Mouse (Mus musculus) heart, embryonic 11.5 days (tissue): ENCODE results near the gene Ptges. TPM values are rescaled to one million over a fixed set of nuclear protein-coding genes. Genes with fewer than 3 reads are reported as not detected.

ENCODE experiments used
- ATAC-seq: fragments of 200-750 bp; cut with Nextera tagmentation; replicated peaks from 2 replicates; pipeline ENCODE4 v1.8.0; 2017; ENCODE audit warnings: moderate library complexity; ENCODE audit not compliant: insufficient number of reproducible peaks, low FRiP score, low TSS enrichment
- H3K27ac ChIP-seq: fragments of 300-500 bp; sonication (generic); 2 replicates; pipeline ENCODE4 v1.5.1; 2014; ENCODE audit warnings: mild to moderate bottlenecking, low read depth, low read length
- H3K27me3 ChIP-seq: fragments of 300-500 bp; sonication (generic); 2 replicates; pipeline ENCODE4 v1.6.1; 2014; ENCODE audit warnings: mild to moderate bottlenecking, low read length, mixed read lengths; ENCODE audit not compliant: control insufficient read depth, insufficient read depth
- H3K36me3 ChIP-seq: fragments of 300-500 bp; sonication (generic); 2 replicates; pipeline ENCODE4 v1.6.1; 2014; ENCODE audit warnings: mild to moderate bottlenecking, low read length, moderate library complexity, mixed read lengths; ENCODE audit not compliant: control insufficient read depth, insufficient read depth
- H3K4me1 ChIP-seq: fragments of 300-500 bp; sonication (generic); 2 replicates; pipeline ENCODE4 v1.6.1; 2014; ENCODE audit warnings: low read length; ENCODE audit not compliant: control insufficient read depth, insufficient read depth
- H3K4me2 ChIP-seq: fragments of 300-500 bp; sonication (generic); 2 replicates; pipeline ENCODE4 v1.6.1; 2014; ENCODE audit warnings: mild to moderate bottlenecking, moderate library complexity
- H3K4me3 ChIP-seq: fragments of 300-500 bp; sonication (generic); 2 replicates; pipeline ENCODE4 v1.5.1; 2014; ENCODE audit warnings: low read depth, low read length
- H3K9ac ChIP-seq: fragments of 300-500 bp; sonication (generic); 2 replicates; pipeline ENCODE4 v1.6.1; 2014; ENCODE audit warnings: mild to moderate bottlenecking, low read depth, low read length, moderate library complexity
- H3K9me3 ChIP-seq: fragments of 300-500 bp; sonication (generic); replicated peaks from 2 replicates; pipeline ENCODE4 v1.6.1; 2016; ENCODE audit warnings: low read length; ENCODE audit not compliant: control insufficient read depth
- WGBS: fragments of 180-500 bp; shearing (Covaris S2); extraction: QIAGEN DNeasy Blood & Tissue Kit; methylation state at CpG from one replicate; pipeline ENCODE4 v1.1.7; 2014; ENCODE audit not compliant: insufficient replicate concordance; 5-methylcytosine and 5-hydroxymethylcytosine counted together
- polyA plus RNA-seq: library from polyadenylated mRNA; unstranded; fragments of >200 nt; fragmentation: Nextera tagmentation; extraction: Ambion mirVana; gene quantifications from 2 replicates; pipeline ENCODE4 v1.2.1, GENCODE M21; 2014

Ptges gene
- polyA plus RNA-seq, 1 experiment from 2014 or later = 3.1 TPM

- Histone ChIP-seq H3K4me2 (peak overlapping the region; percentile 19), H3K4me1 (peaks cover 50% of the 10 kb centered on the region), H3K9ac (peak overlapping the region; percentile 49; the same call in 1 of the 2 replicates), H3K36me3 (no peaks in the 10 kb centered on the region), H3K9me3 (no peaks in the 10 kb centered on the region), H3K27ac (peak overlapping the region; percentile 71), H3K27me3 (no peaks in the 10 kb centered on the region), H3K4me3 (no peak overlapping the region)
- WGBS = 27% methylated on average over 9 of the region's 9 CpGs
- ATAC-seq = no peak
Observed at GRCm38 (mm10) chr2:30863574-30863973, 66.1 kb downstream of the Ptges start.

- ATAC-seq = no peak
- Histone ChIP-seq H3K9me3 (no peaks in the 10 kb centered on the region), H3K4me1 (peaks cover 62% of the 10 kb centered on the region), H3K4me2 (no peak overlapping the region), H3K27ac (no peak overlapping the region), H3K9ac (no peak overlapping the region), H3K27me3 (no peaks in the 10 kb centered on the region), H3K36me3 (no peaks in the 10 kb centered on the region), H3K4me3 (no peak overlapping the region)
- 62% methylated on average over 4 of the region's 4 CpGs for WGBS
Observed at GRCm38 (mm10) chr2:30862081-30862480, 67.6 kb downstream of the Ptges start.

GRCm38 (mm10) chr2:30859782-30860181, 69.9 kb downstream of the Ptges start:
- Histone ChIP-seq H3K27ac (peak overlapping the region; percentile 41; the same call in 1 of the 2 replicates), H3K4me2 (no peak overlapping the region), H3K4me1 (peaks cover 58% of the 10 kb centered on the region)

GRCm38 (mm10) chr2:30857076-30857475, 72.6 kb downstream of the Ptges start:
- Histone ChIP-seq H3K4me3 (no peak overlapping the region), H3K36me3 (no peaks in the 10 kb centered on the region; the same call in 1 of the 2 replicates), H3K27ac (no peak overlapping the region), H3K4me2 (no peak overlapping the region), H3K9ac (no peak overlapping the region), H3K27me3 (no peaks in the 10 kb centered on the region), H3K9me3 (no peaks in the 10 kb centered on the region), H3K4me1 (peaks cover 57% of the 10 kb centered on the region)
- ATAC-seq = no peak
- 77% methylated on average over 6 of the region's 6 CpGs for WGBS

More at GRCm38 (mm10) chr2:30859782-30860181, 69.9 kb downstream of the Ptges start:
- Histone ChIP-seq H3K27me3 (no peaks in the 10 kb centered on the region), H3K9me3 (no peaks in the 10 kb centered on the region), H3K36me3 (no peaks in the 10 kb centered on the region; the same call in 1 of the 2 replicates), H3K4me3 (no peak overlapping the region), H3K9ac (0 out of 2 replicates have a peak overlapping the region, but pooled peaks have one; percentile 16)
- 59% methylated on average over 5 of the region's 5 CpGs for WGBS
- no peak for ATAC-seq

- H3K27ac ChIP-seq = peak overlapping the region; percentile 12; the same call in 1 of the 2 replicates
- H3K36me3 ChIP-seq = no peaks in the 10 kb centered on the region; the same call in 1 of the 2 replicates
- no peak for ATAC-seq
- 27% methylated on average over 20 of the region's 20 CpGs for WGBS
- H3K9me3 ChIP-seq = no peaks in the 10 kb centered on the region
- H3K9ac ChIP-seq = peak overlapping the region; percentile 39; the same call in 1 of the 2 replicates
- no peaks in the 10 kb centered on the region for H3K27me3 ChIP-seq
- H3K4me3 ChIP-seq = no peak overlapping the region
- H3K4me2 ChIP-seq = peak overlapping the region; percentile 6; the same call in 1 of the 2 replicates
- peaks cover 58% of the 10 kb centered on the region for H3K4me1 ChIP-seq
Observed at GRCm38 (mm10) chr2:30852771-30853313, 76.8 kb downstream of the Ptges start.

- H3K4me3 ChIP-seq = no peak overlapping the region
- no peak for ATAC-seq
- no peaks in the 10 kb centered on the region for H3K9me3 ChIP-seq
- no peak overlapping the region for H3K27ac ChIP-seq
- H3K4me1 ChIP-seq = peaks cover 69% of the 10 kb centered on the region
- peak overlapping the region; percentile 50; the same call in 1 of the 2 replicates for H3K9ac ChIP-seq
- no peaks in the 10 kb centered on the region for H3K36me3 ChIP-seq
- H3K4me2 ChIP-seq = no peak overlapping the region
- H3K27me3 ChIP-seq = no peaks in the 10 kb centered on the region; the same call in 1 of the 2 replicates
- WGBS = 27% methylated on average over 6 of the region's 6 CpGs
Observed at GRCm38 (mm10) chr2:30850581-30850980, 79.1 kb downstream of the Ptges start.

- no peak overlapping the region for H3K27ac ChIP-seq
- H3K9ac ChIP-seq = no peak overlapping the region
- H3K9me3 ChIP-seq = no peaks in the 10 kb centered on the region
- WGBS = 59% methylated on average over 8 of the region's 8 CpGs
- H3K4me3 ChIP-seq = no peak overlapping the region
- H3K4me1 ChIP-seq = peaks cover 59% of the 10 kb centered on the region
- H3K4me2 ChIP-seq = no peak overlapping the region
- peaks cover 11% of the 10 kb centered on the region; the same call in 1 of the 2 replicates for H3K27me3 ChIP-seq
- ATAC-seq = no peak
- no peaks in the 10 kb centered on the region for H3K36me3 ChIP-seq
Observed at GRCm38 (mm10) chr2:30848184-30848583, 81.5 kb downstream of the Ptges start.

GRCm38 (mm10) chr2:30846723-30847122, 82.9 kb downstream of the Ptges start:
- ATAC-seq = peak; percentile 29; the same call in 1 of the 2 replicates
- Histone ChIP-seq H3K27ac (peak overlapping the region; percentile 84), H3K9me3 (no peaks in the 10 kb centered on the region), H3K4me1 (peaks cover 55% of the 10 kb centered on the region), H3K27me3 (peaks cover 11% of the 10 kb centered on the region; the same call in 1 of the 2 replicates), H3K36me3 (no peaks in the 10 kb centered on the region), H3K4me2 (peak overlapping the region; percentile 81), H3K9ac (peak overlapping the region; percentile 50; the same call in 1 of the 2 replicates), H3K4me3 (peak overlapping the region; percentile 85)
- 10% methylated on average over 6 of the region's 6 CpGs for WGBS
